Mouse (Mus musculus): ENCODE results near the gene Ascl5. TPM values are rescaled to one million over a fixed set of nuclear protein-coding genes. Genes with fewer than 3 reads are reported as not detected.
A peak's percentile ranks its signal among the peaks of the same experiment; 100 is the strongest.

Gene Ascl5
- not detected in 2 replicates for polyA plus RNA-seq (2016; fragmentation: Nextera tagmentation; extraction: Ambion mirVana)

- no peak within 1 kb of the TSS for H3K27ac ChIP-seq
- H3K9me3 ChIP-seq (replicated peaks), result no peaks in the 10 kb centered on the region
- no peak for ATAC-seq
- H3K36me3 ChIP-seq, result no peaks in the 10 kb centered on the region
- peaks cover 87% of the 10 kb centered on the region for H3K27me3 ChIP-seq (replicated peaks)
- peaks cover 13% of the 10 kb centered on the region for H3K4me1 ChIP-seq
- 15% methylated on average over 29 of the region's 29 CpGs for WGBS (ENCODE audit: insufficient replicate concordance)
- peak within 1 kb of the TSS; percentile 41 for H3K4me2 ChIP-seq
- H3K4me3 ChIP-seq, result 0 out of 2 replicates have a peak within 1 kb of the TSS, but pooled peaks have one; percentile 6
- H3K9ac ChIP-seq, result no peak within 1 kb of the TSS
Measured at GRCm38 (mm10) chr1:136050312-136051012, at the start of gene Ascl5. Gene Ascl5, plus strand, starts transcription at chr1:136050804.

- H3K27me3 ChIP-seq (replicated peaks), result peaks cover 64% of the 10 kb centered on the region
- no peak overlapping the region for H3K4me3 ChIP-seq
- H3K27ac ChIP-seq, result no peak overlapping the region
- no peak overlapping the region for H3K9ac ChIP-seq
- H3K36me3 ChIP-seq, result no peaks in the 10 kb centered on the region
- no peak overlapping the region for H3K4me2 ChIP-seq
- WGBS (ENCODE audit: insufficient replicate concordance), result 80% methylated on average over 2 of the region's 2 CpGs
- H3K4me1 ChIP-seq, result no peaks in the 10 kb centered on the region
- no peak for ATAC-seq
- no peaks in the 10 kb centered on the region for H3K9me3 ChIP-seq (replicated peaks)
Measured at GRCm38 (mm10) chr1:136001438-136001837, 49.2 kb upstream of the Ascl5 start.

GRCm38 (mm10) chr1:136006292-136006748, 44.3 kb upstream of the Ascl5 start, which contains the start of gene Igfn1:
Gene Igfn1, minus strand, starts transcription at chr1:136006342.
- no peak for ATAC-seq
- H3K9me3 ChIP-seq (replicated peaks), result peaks cover 5% of the 10 kb centered on the region; the same call in 1 of the 2 replicates
- peak within 1 kb of the TSS; percentile 56 for H3K4me3 ChIP-seq
- peak within 1 kb of the TSS; percentile 97 for H3K4me2 ChIP-seq
- H3K27me3 ChIP-seq (replicated peaks), result peaks cover 46% of the 10 kb centered on the region
- H3K27ac ChIP-seq, result no peak within 1 kb of the TSS
- H3K9ac ChIP-seq, result peak within 1 kb of the TSS; percentile 70
- peaks cover 33% of the 10 kb centered on the region for H3K4me1 ChIP-seq
- WGBS (ENCODE audit: insufficient replicate concordance), result 71% methylated on average over 3 of the region's 3 CpGs
- no peaks in the 10 kb centered on the region for H3K36me3 ChIP-seq

- Histone ChIP-seq H3K4me1 (peaks cover 45% of the 10 kb centered on the region), H3K27me3 (replicated peaks) (peaks cover 39% of the 10 kb centered on the region), H3K4me3 (peak within 1 kb of the TSS; percentile 56), H3K9me3 (replicated peaks) (peaks cover 5% of the 10 kb centered on the region; the same call in 1 of the 2 replicates), H3K9ac (peak within 1 kb of the TSS; percentile 70), H3K36me3 (no peaks in the 10 kb centered on the region), H3K27ac (peak within 1 kb of the TSS; percentile 70), H3K4me2 (peak within 1 kb of the TSS; percentile 97)
- WGBS (ENCODE audit: insufficient replicate concordance), result 4% methylated on average over 37 of the region's 37 CpGs
- peak; percentile 97 for ATAC-seq
Measured at GRCm38 (mm10) chr1:136007211-136008158, 43.1 kb upstream of the Ascl5 start, which contains the start of gene Tmem9. Gene Tmem9, plus strand, starts transcription at chr1:136008150.

GRCm38 (mm10) chr1:136008159-136008533, 42.5 kb upstream of the Ascl5 start:
- H3K9ac ChIP-seq, result peak overlapping the region; percentile 33; the same call in 1 of the 2 replicates
- peaks cover 5% of the 10 kb centered on the region; the same call in 1 of the 2 replicates for H3K9me3 ChIP-seq (replicated peaks)
- H3K36me3 ChIP-seq, result no peaks in the 10 kb centered on the region
- H3K4me3 ChIP-seq, result peak overlapping the region; percentile 56
- 20% methylated on average over 8 of the region's 8 CpGs for WGBS (ENCODE audit: insufficient replicate concordance)
- H3K4me1 ChIP-seq, result peaks cover 50% of the 10 kb centered on the region
- H3K4me2 ChIP-seq, result peak overlapping the region; percentile 97
- peak; percentile 65 for ATAC-seq
- H3K27me3 ChIP-seq (replicated peaks), result peaks cover 33% of the 10 kb centered on the region
- peak overlapping the region; percentile 70 for H3K27ac ChIP-seq

- Histone ChIP-seq H3K4me1 (peaks cover 69% of the 10 kb centered on the region), H3K4me2 (no peak overlapping the region), H3K9me3 (replicated peaks) (peaks cover 5% of the 10 kb centered on the region; the same call in 1 of the 2 replicates), H3K27ac (no peak overlapping the region), H3K36me3 (no peaks in the 10 kb centered on the region), H3K27me3 (replicated peaks) (peaks cover 24% of the 10 kb centered on the region), H3K4me3 (no peak overlapping the region), H3K9ac (no peak overlapping the region)
- 86% methylated on average over 4 of the region's 4 CpGs for WGBS (ENCODE audit: insufficient replicate concordance)
- no peak for ATAC-seq
Measured at GRCm38 (mm10) chr1:136010247-136010646, 40.4 kb upstream of the Ascl5 start.

- peaks cover 5% of the 10 kb centered on the region; the same call in 1 of the 2 replicates for H3K9me3 ChIP-seq (replicated peaks)
- WGBS (ENCODE audit: insufficient replicate concordance), result 61% methylated on average over 4 of the region's 4 CpGs
- H3K27me3 ChIP-seq (replicated peaks), result no peaks in the 10 kb centered on the region
- no peak overlapping the region for H3K4me3 ChIP-seq
- no peak for ATAC-seq
- H3K4me1 ChIP-seq, result peaks cover 77% of the 10 kb centered on the region
- H3K27ac ChIP-seq, result peak overlapping the region; percentile 94
- H3K9ac ChIP-seq, result peak overlapping the region; percentile 46
- peak overlapping the region; percentile 63; the same call in 1 of the 2 replicates for H3K4me2 ChIP-seq
- H3K36me3 ChIP-seq, result no peaks in the 10 kb centered on the region
Measured at GRCm38 (mm10) chr1:136013513-136013912, 37.1 kb upstream of the Ascl5 start.

GRCm38 (mm10) chr1:136014796-136015502, 35.7 kb upstream of the Ascl5 start:
- Histone ChIP-seq H3K4me3 (no peak overlapping the region; the same call in 1 of the 2 replicates), H3K9me3 (replicated peaks) (peaks cover 5% of the 10 kb centered on the region; the same call in 1 of the 2 replicates), H3K4me1 (peaks cover 81% of the 10 kb centered on the region), H3K27ac (peak overlapping the region; percentile 94), H3K36me3 (peaks cover 10% of the 10 kb centered on the region), H3K27me3 (replicated peaks) (no peaks in the 10 kb centered on the region), H3K4me2 (peak overlapping the region; percentile 63), H3K9ac (peak overlapping the region; percentile 60)
- ATAC-seq, result peak; percentile 83
- 13% methylated on average over 2 of the region's 2 CpGs for WGBS (ENCODE audit: insufficient replicate concordance)

GRCm38 (mm10) chr1:136017307-136017706, 33.3 kb upstream of the Ascl5 start:
- H3K4me3 ChIP-seq, result peak overlapping the region; percentile 96
- H3K27ac ChIP-seq, result peak overlapping the region; percentile 94
- peaks cover 67% of the 10 kb centered on the region for H3K4me1 ChIP-seq
- no peaks in the 10 kb centered on the region for H3K9me3 ChIP-seq (replicated peaks)
- no peak for ATAC-seq
- peaks cover 31% of the 10 kb centered on the region for H3K36me3 ChIP-seq
- peak overlapping the region; percentile 94 for H3K9ac ChIP-seq
- WGBS (ENCODE audit: insufficient replicate concordance), result 80% methylated on average over 2 of the region's 2 CpGs
- no peaks in the 10 kb centered on the region for H3K27me3 ChIP-seq (replicated peaks)
- peak overlapping the region; percentile 91 for H3K4me2 ChIP-seq

GRCm38 (mm10) chr1:136017907-136018313, 32.7 kb upstream of the Ascl5 start:
- Histone ChIP-seq H3K36me3 (peaks cover 37% of the 10 kb centered on the region), H3K4me2 (peak overlapping the region; percentile 91), H3K4me3 (peak overlapping the region; percentile 96), H3K9ac (peak overlapping the region; percentile 94), H3K27ac (peak overlapping the region; percentile 94), H3K9me3 (replicated peaks) (no peaks in the 10 kb centered on the region), H3K27me3 (replicated peaks) (no peaks in the 10 kb centered on the region), H3K4me1 (peaks cover 63% of the 10 kb centered on the region)
- ATAC-seq, result peak; percentile 81
- under 1% methylated on average over 22 of the region's 22 CpGs for WGBS (ENCODE audit: insufficient replicate concordance)
